Mouse (Mus musculus): ENCODE results near the gene Irf5. TPM values are rescaled to one million over a fixed set of nuclear protein-coding genes. Genes with fewer than 3 reads are reported as not detected.
A peak's percentile ranks its signal among the peaks of the same experiment; 100 is the strongest.

The Irf5 gene
- polyA plus RNA-seq, 1 experiment from 2014 or later, result 4.5 TPM

GRCm38 (mm10) chr6:29528165-29528505, 1.7 kb downstream of the Irf5 start:
- peaks cover 40% of the 10 kb centered on the region for H3K4me1 ChIP-seq (replicated peaks)
- H3K9me3 ChIP-seq (replicated peaks), result no peaks in the 10 kb centered on the region
- no peak overlapping the region for H3K27ac ChIP-seq
- H3K9ac ChIP-seq, result no peak overlapping the region
- peak overlapping the region; percentile 65 for H3K4me3 ChIP-seq
- peak overlapping the region; percentile 90 for H3K4me2 ChIP-seq
- 10% methylated on average over 8 of the region's 8 CpGs for WGBS
- ATAC-seq (replicated peaks; ENCODE audit: insufficient number of reproducible peaks, insufficient read depth, low FRiP score, low read depth), result no peak
- no peaks in the 10 kb centered on the region for H3K36me3 ChIP-seq
- peaks cover 26% of the 10 kb centered on the region for H3K27me3 ChIP-seq

- Histone ChIP-seq H3K4me2 (peak overlapping the region; percentile 90), H3K27me3 (peaks cover 26% of the 10 kb centered on the region), H3K27ac (0 out of 2 replicates have a peak overlapping the region, but pooled peaks have one; percentile 36), H3K9ac (no peak overlapping the region), H3K36me3 (no peaks in the 10 kb centered on the region), H3K4me3 (peak overlapping the region; percentile 65), H3K4me1 (replicated peaks) (peaks cover 40% of the 10 kb centered on the region), H3K9me3 (replicated peaks) (no peaks in the 10 kb centered on the region)
- ATAC-seq (replicated peaks; ENCODE audit: insufficient number of reproducible peaks, insufficient read depth, low FRiP score, low read depth), result 0 out of 2 replicates have a peak, but pooled peaks have one; percentile 44
- 16% methylated on average over 13 of the region's 13 CpGs for WGBS
Observed at GRCm38 (mm10) chr6:29528561-29529443, 2.4 kb downstream of the Irf5 start.

GRCm38 (mm10) chr6:29529444-29529820, 3.0 kb downstream of the Irf5 start:
- 16% methylated on average over 2 of the region's 2 CpGs for WGBS
- Histone ChIP-seq H3K27me3 (peaks cover 26% of the 10 kb centered on the region), H3K4me1 (replicated peaks) (peaks cover 40% of the 10 kb centered on the region), H3K4me2 (peak overlapping the region; percentile 90), H3K9me3 (replicated peaks) (no peaks in the 10 kb centered on the region), H3K36me3 (no peaks in the 10 kb centered on the region), H3K27ac (0 out of 2 replicates have a peak overlapping the region, but pooled peaks have one; percentile 36), H3K4me3 (peak overlapping the region; percentile 30), H3K9ac (no peak overlapping the region)
- no peak for ATAC-seq (replicated peaks; ENCODE audit: insufficient number of reproducible peaks, insufficient read depth, low FRiP score, low read depth)

GRCm38 (mm10) chr6:29530050-29530449, 3.6 kb downstream of the Irf5 start:
- Histone ChIP-seq H3K4me1 (replicated peaks) (peaks cover 40% of the 10 kb centered on the region), H3K36me3 (no peaks in the 10 kb centered on the region), H3K4me3 (no peak overlapping the region), H3K27ac (no peak overlapping the region), H3K27me3 (peaks cover 26% of the 10 kb centered on the region), H3K9ac (no peak overlapping the region), H3K9me3 (replicated peaks) (no peaks in the 10 kb centered on the region), H3K4me2 (no peak overlapping the region)
- 58% methylated on average over 4 of the region's 4 CpGs for WGBS
- ATAC-seq (replicated peaks; ENCODE audit: insufficient number of reproducible peaks, insufficient read depth, low FRiP score, low read depth), result no peak

- no peaks in the 10 kb centered on the region for H3K36me3 ChIP-seq
Observed at GRCm38 (mm10) chr6:29535316-29535715, 8.9 kb downstream of the Irf5 start.

GRCm38 (mm10) chr6:29536651-29537193, 10.3 kb downstream of the Irf5 start:
- Histone ChIP-seq H3K4me2 (no peak overlapping the region), H3K9ac (no peak overlapping the region), H3K4me1 (replicated peaks) (peaks cover 9% of the 10 kb centered on the region), H3K9me3 (replicated peaks) (no peaks in the 10 kb centered on the region), H3K4me3 (no peak overlapping the region), H3K27me3 (no peaks in the 10 kb centered on the region), H3K36me3 (peaks cover 8% of the 10 kb centered on the region), H3K27ac (no peak overlapping the region)
- 67% methylated on average over 4 of the region's 4 CpGs for WGBS
- no peak for ATAC-seq (replicated peaks; ENCODE audit: insufficient number of reproducible peaks, insufficient read depth, low FRiP score, low read depth)

More at GRCm38 (mm10) chr6:29535316-29535715, 8.9 kb downstream of the Irf5 start:
- peak; percentile 58; the same call in 1 of the 2 replicates for ATAC-seq (replicated peaks; ENCODE audit: insufficient number of reproducible peaks, insufficient read depth, low FRiP score, low read depth)
- 39% methylated on average over 6 of the region's 6 CpGs for WGBS
- Histone ChIP-seq H3K4me3 (no peak overlapping the region), H3K9ac (no peak overlapping the region), H3K27ac (no peak overlapping the region), H3K4me2 (no peak overlapping the region), H3K4me1 (replicated peaks) (peaks cover 9% of the 10 kb centered on the region), H3K27me3 (no peaks in the 10 kb centered on the region), H3K9me3 (replicated peaks) (no peaks in the 10 kb centered on the region)

GRCm38 (mm10) chr6:29537221-29537620, 10.8 kb downstream of the Irf5 start:
- ATAC-seq (replicated peaks; ENCODE audit: insufficient number of reproducible peaks, insufficient read depth, low FRiP score, low read depth), result no peak
- no peak overlapping the region for H3K4me3 ChIP-seq
- H3K27me3 ChIP-seq, result no peaks in the 10 kb centered on the region
- no peak overlapping the region for H3K9ac ChIP-seq
- 82% methylated on average over 3 of the region's 3 CpGs for WGBS
- H3K36me3 ChIP-seq, result peaks cover 13% of the 10 kb centered on the region
- H3K9me3 ChIP-seq (replicated peaks), result no peaks in the 10 kb centered on the region
- no peak overlapping the region for H3K4me2 ChIP-seq
- H3K4me1 ChIP-seq (replicated peaks), result peaks cover 9% of the 10 kb centered on the region
- H3K27ac ChIP-seq, result no peak overlapping the region

- H3K9ac ChIP-seq, result no peak overlapping the region
- ATAC-seq (replicated peaks; ENCODE audit: insufficient number of reproducible peaks, insufficient read depth, low FRiP score, low read depth), result no peak
- 83% methylated on average over 8 of the region's 8 CpGs for WGBS
- no peak overlapping the region for H3K27ac ChIP-seq
- H3K4me3 ChIP-seq, result no peak overlapping the region
- no peak overlapping the region for H3K4me2 ChIP-seq
- H3K36me3 ChIP-seq, result peaks cover 32% of the 10 kb centered on the region
- H3K4me1 ChIP-seq (replicated peaks), result peaks cover 9% of the 10 kb centered on the region
- no peaks in the 10 kb centered on the region for H3K9me3 ChIP-seq (replicated peaks)
- no peaks in the 10 kb centered on the region for H3K27me3 ChIP-seq
Observed at GRCm38 (mm10) chr6:29539502-29539901, 13.1 kb downstream of the Irf5 start.

GRCm38 (mm10) chr6:29540223-29540622, 13.8 kb downstream of the Irf5 start:
- Histone ChIP-seq H3K4me3 (no peak overlapping the region), H3K4me1 (replicated peaks) (peaks cover 7% of the 10 kb centered on the region), H3K27ac (no peak overlapping the region), H3K9me3 (replicated peaks) (no peaks in the 10 kb centered on the region), H3K27me3 (no peaks in the 10 kb centered on the region), H3K9ac (no peak overlapping the region), H3K4me2 (no peak overlapping the region), H3K36me3 (peaks cover 39% of the 10 kb centered on the region)
- 85% methylated on average over 6 of the region's 6 CpGs for WGBS
- ATAC-seq (replicated peaks; ENCODE audit: insufficient number of reproducible peaks, insufficient read depth, low FRiP score, low read depth), result no peak

- no peak overlapping the region for H3K9ac ChIP-seq
- no peak overlapping the region for H3K4me3 ChIP-seq
- peaks cover 46% of the 10 kb centered on the region for H3K36me3 ChIP-seq
- no peaks in the 10 kb centered on the region; the same call in 1 of the 2 replicates for H3K4me1 ChIP-seq (replicated peaks)
- ATAC-seq (replicated peaks; ENCODE audit: insufficient number of reproducible peaks, insufficient read depth, low FRiP score, low read depth), result no peak
- H3K27me3 ChIP-seq, result no peaks in the 10 kb centered on the region
- no peak overlapping the region for H3K4me2 ChIP-seq
- H3K27ac ChIP-seq, result no peak overlapping the region
- H3K9me3 ChIP-seq (replicated peaks), result no peaks in the 10 kb centered on the region
- WGBS, result 81% methylated on average over 1 of the region's 1 CpGs
Observed at GRCm38 (mm10) chr6:29540956-29541355, 14.5 kb downstream of the Irf5 start.

GRCm38 (mm10) chr6:29545611-29546010, 19.2 kb downstream of the Irf5 start:
- Histone ChIP-seq H3K9me3 (replicated peaks) (no peaks in the 10 kb centered on the region), H3K27ac (no peak overlapping the region), H3K4me1 (replicated peaks) (no peaks in the 10 kb centered on the region), H3K4me3 (no peak overlapping the region), H3K9ac (no peak overlapping the region), H3K27me3 (no peaks in the 10 kb centered on the region), H3K36me3 (peaks cover 65% of the 10 kb centered on the region), H3K4me2 (no peak overlapping the region)
- no peak for ATAC-seq (replicated peaks; ENCODE audit: insufficient number of reproducible peaks, insufficient read depth, low FRiP score, low read depth)
- 92% methylated on average over 2 of the region's 2 CpGs for WGBS

Measured in heart, embryonic 15.5 days (tissue).